Mouse (Mus musculus) ES-Bruce4 (cell line): ENCODE measurements at regions not wholly inside any gene's neighbourhood (a gene's known extent, or its start where the extent isn't known, plus 50 kb on each side); places are given as distances from the start of the nearest gene placed in this dataset.

Experiments used
- H3K27ac ChIP-seq: 2 replicates; pipeline ENCODE4 v1.5.1; 2012; ENCODE audit warnings: low read length, inconsistent platforms; ENCODE audit not compliant: insufficient read depth
- H3K27me3 ChIP-seq: 2 replicates; pipeline ENCODE4 v1.6.1; 2012; ENCODE audit warnings: mild to moderate bottlenecking, low read length, inconsistent platforms; ENCODE audit not compliant: control insufficient read depth, poor library complexity, insufficient read depth, severe bottlenecking
- H3K36me3 ChIP-seq: 2 replicates; pipeline ENCODE4 v1.6.1; 2012; ENCODE audit warnings: inconsistent platforms, mild to moderate bottlenecking, low read length, moderate library complexity; ENCODE audit not compliant: control insufficient read depth, poor library complexity, insufficient read depth, severe bottlenecking
- H3K4me1 ChIP-seq: one replicate; pipeline ENCODE4 v1.8.1; 2011; ENCODE audit warnings: low read length; ENCODE audit not compliant: control insufficient read depth, insufficient read depth
- H3K4me3 ChIP-seq: 2 replicates; pipeline ENCODE4 v1.5.1; 2011; ENCODE audit warnings: low read depth, mild to moderate bottlenecking, low read length
- H3K9ac ChIP-seq: 2 replicates; pipeline ENCODE4 v1.6.1; 2012; ENCODE audit warnings: low read depth, mild to moderate bottlenecking, inconsistent platforms; ENCODE audit not compliant: poor library complexity, severe bottlenecking
- H3K9me3 ChIP-seq: replicated peaks from 2 replicates; pipeline ENCODE4 v1.6.1; 2012; ENCODE audit warnings: mild to moderate bottlenecking, low read length, inconsistent platforms; ENCODE audit not compliant: control insufficient read depth, poor library complexity, insufficient read depth, severe bottlenecking
- CTCF ChIP-seq: IDR thresholded peaks from one replicate; pipeline ENCODE4 v1.8.1; 2011; ENCODE audit warnings: low read depth, low read length
- EP300 ChIP-seq: IDR thresholded peaks from 2 replicates; pipeline ENCODE4 v1.6.1; 2011; ENCODE audit warnings: low read depth, low read length; ENCODE audit not compliant: insufficient read depth
- POLR2A ChIP-seq: IDR thresholded peaks from one replicate; pipeline ENCODE4 v1.8.1; 2011; ENCODE audit warnings: low read length; ENCODE audit not compliant: insufficient read depth

DNA sequence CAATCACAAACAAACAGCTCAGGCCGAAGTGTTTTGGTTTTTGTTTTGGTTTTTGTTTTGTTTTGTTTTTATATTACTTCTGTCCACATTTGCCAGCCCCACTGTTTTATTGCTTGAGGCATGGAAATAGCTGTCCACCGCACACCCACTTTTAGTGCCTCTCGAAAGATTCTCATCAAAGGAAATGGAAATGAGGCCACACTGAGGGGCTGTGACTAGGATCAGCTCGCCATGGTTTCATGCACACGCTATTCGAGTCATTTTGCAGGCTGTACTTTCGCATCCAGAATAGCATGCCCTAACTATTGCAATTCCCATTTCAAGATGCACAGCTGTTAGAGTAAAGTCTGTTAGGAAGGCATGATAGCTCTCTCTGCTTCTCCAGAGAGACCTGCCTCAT lies 1543.4 kb upstream of the Tenm3 start:
- H3K27me3 ChIP-seq = no peaks in the 10 kb centered on the region
- no peak overlapping the region for H3K4me3 ChIP-seq
- no peak overlapping the region for H3K9ac ChIP-seq
- TF ChIP-seq CTCF (no peak), EP300 (no peak), POLR2A (no peak)
- H3K27ac ChIP-seq = no peak overlapping the region
- H3K4me1 ChIP-seq = no peaks in the 10 kb centered on the region
- H3K36me3 ChIP-seq = no peaks in the 10 kb centered on the region
- no peaks in the 10 kb centered on the region for H3K9me3 ChIP-seq

GRCm38 (mm10) chr8:50383697-50384096 lies 1539.9 kb upstream of the Tenm3 start:
- TF ChIP-seq CTCF (no peak), EP300 (no peak), POLR2A (no peak)
- Histone ChIP-seq H3K27me3 (0 out of 2 replicates have a peak, but pooled peaks cover 1% of the 10 kb centered on the region), H3K27ac (no peak overlapping the region), H3K4me3 (no peak overlapping the region), H3K9ac (no peak overlapping the region), H3K9me3 (no peaks in the 10 kb centered on the region), H3K36me3 (no peaks in the 10 kb centered on the region), H3K4me1 (no peaks in the 10 kb centered on the region)

DNA sequence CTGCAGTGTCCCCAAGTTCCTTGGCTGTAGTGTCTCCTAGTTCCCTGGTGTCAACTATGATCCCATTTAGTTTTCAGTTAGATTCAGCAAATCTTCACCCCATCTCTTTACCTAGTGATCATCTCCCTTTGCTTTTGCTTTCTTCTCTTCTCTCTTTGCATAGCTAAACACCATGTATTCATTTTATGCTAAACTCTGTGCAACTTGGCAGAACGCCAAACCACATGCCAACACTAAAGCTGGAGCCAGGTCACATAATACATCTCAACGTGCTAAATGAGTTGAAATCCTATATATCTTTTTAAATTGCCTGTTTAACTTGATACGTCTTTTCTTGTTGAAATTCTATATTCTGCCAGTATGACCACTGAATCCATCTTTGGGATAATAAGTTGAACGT lies 1536.0 kb upstream of the Tenm3 start:
- Histone ChIP-seq H3K9ac (no peak overlapping the region), H3K27me3 (0 out of 2 replicates have a peak, but pooled peaks cover 1% of the 10 kb centered on the region), H3K36me3 (no peaks in the 10 kb centered on the region), H3K9me3 (no peaks in the 10 kb centered on the region), H3K4me1 (no peaks in the 10 kb centered on the region), H3K27ac (no peak overlapping the region), H3K4me3 (no peak overlapping the region)
- TF ChIP-seq POLR2A = no peak
- TF ChIP-seq EP300 = no peak
- no peak for TF ChIP-seq CTCF

- no peaks in the 10 kb centered on the region for H3K27me3 ChIP-seq
- no peak overlapping the region for H3K27ac ChIP-seq
- H3K9me3 ChIP-seq = no peaks in the 10 kb centered on the region
- H3K9ac ChIP-seq = no peak overlapping the region
- H3K4me1 ChIP-seq = no peaks in the 10 kb centered on the region
- H3K36me3 ChIP-seq = no peaks in the 10 kb centered on the region
- no peak overlapping the region for H3K4me3 ChIP-seq
- no peak for TF ChIP-seq POLR2A
- no peak for TF ChIP-seq EP300
- no peak for TF ChIP-seq CTCF
These were observed 1530.0 kb upstream of the Tenm3 start for GRCm38 (mm10) chr8:50373790-50374189.

- Histone ChIP-seq H3K9me3 (no peaks in the 10 kb centered on the region), H3K27me3 (no peaks in the 10 kb centered on the region), H3K4me1 (no peaks in the 10 kb centered on the region), H3K9ac (no peak overlapping the region), H3K36me3 (no peaks in the 10 kb centered on the region), H3K4me3 (no peak overlapping the region), H3K27ac (no peak overlapping the region)
- TF ChIP-seq EP300 = no peak
- TF ChIP-seq CTCF = no peak
- TF ChIP-seq POLR2A = no peak
These were observed 1482.7 kb upstream of the Tenm3 start for GRCm38 (mm10) chr8:50326485-50326884.

GRCm38 (mm10) chr8:50321356-50321963 lies 1477.7 kb upstream of the Tenm3 start:
- no peaks in the 10 kb centered on the region for H3K9me3 ChIP-seq
- no peak overlapping the region for H3K27ac ChIP-seq
- TF ChIP-seq CTCF (no peak), EP300 (no peak), POLR2A (no peak)
- no peaks in the 10 kb centered on the region for H3K27me3 ChIP-seq
- no peaks in the 10 kb centered on the region for H3K36me3 ChIP-seq
- no peaks in the 10 kb centered on the region for H3K4me1 ChIP-seq
- H3K9ac ChIP-seq = no peak overlapping the region
- H3K4me3 ChIP-seq = no peak overlapping the region
